Mouse (Mus musculus) c-Kit-negative CD71-positive TER-119-positive erythroid progenitor cells, embryonic 14.5 days (primary cell): Measurements from ENCODE around the gene Zfhx3.

Source experiments
- DNase-seq: peaks from one replicate; pipeline ENCODE4 v3.0.0-alpha.2; 2013; ENCODE audit warnings: low read depth, low spot score

Gene Zfhx3

GRCm38 (mm10) chr8:108537686-108538551 lies 595.5 kb downstream of the Zfhx3 start:
- no peak for DNase-seq

GRCm38 (mm10) chr8:108538929-108539555 lies 596.6 kb downstream of the Zfhx3 start:
- DNase-seq: no peak

GRCm38 (mm10) chr8:108552518-108552917 lies 610.1 kb downstream of the Zfhx3 start:
- DNase-seq: no peak

DNA sequence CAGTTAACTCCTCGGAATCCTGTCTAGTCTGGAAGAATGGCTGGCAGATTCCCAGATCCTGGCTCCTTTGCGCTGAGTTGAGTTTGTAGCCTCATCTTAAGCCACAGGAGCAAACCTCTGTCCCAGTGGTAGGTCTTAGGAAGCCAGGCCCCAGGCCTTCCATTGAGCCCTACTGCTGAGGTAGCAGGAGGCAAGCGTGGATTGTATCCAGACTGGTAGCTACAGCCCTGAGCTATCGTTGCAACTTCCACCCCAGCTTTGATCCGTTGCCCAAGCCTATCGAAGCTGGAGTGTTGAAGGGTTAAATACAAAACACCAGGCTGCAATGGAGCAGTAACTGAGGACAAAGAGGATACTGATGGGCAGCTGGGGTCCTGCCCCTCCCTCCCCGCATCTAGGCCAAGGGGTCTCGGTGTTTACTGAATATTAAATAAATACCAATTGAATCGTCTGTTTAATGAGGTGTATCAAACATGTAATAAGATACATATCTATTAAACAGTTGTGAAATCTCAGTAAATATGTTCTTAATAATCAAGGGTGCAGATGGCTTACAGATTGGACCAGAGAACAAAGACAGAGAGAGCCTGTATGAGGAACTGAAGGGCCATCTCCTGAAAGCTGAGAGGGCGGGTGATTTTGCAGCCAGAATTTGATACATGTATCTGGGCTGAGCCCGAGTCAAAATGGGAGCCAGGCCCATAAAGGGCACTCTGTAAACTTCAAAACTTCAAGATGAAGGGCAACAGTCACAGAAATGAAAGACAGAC lies 611.5 kb downstream of the Zfhx3 start:
- DNase-seq: no peak

- DNase-seq: no peak
These were observed 612.3 kb downstream of the Zfhx3 start for GRCm38 (mm10) chr8:108554578-108555245.

GRCm38 (mm10) chr8:108563420-108563819 lies 621.0 kb downstream of the Zfhx3 start:
- DNase-seq: no peak

GRCm38 (mm10) chr8:108563934-108564564 lies 621.6 kb downstream of the Zfhx3 start:
- no peak for DNase-seq

GRCm38 (mm10) chr8:108566035-108566434 lies 623.6 kb downstream of the Zfhx3 start:
- no peak for DNase-seq

- no peak for DNase-seq
These were observed 631.0 kb downstream of the Zfhx3 start for GRCm38 (mm10) chr8:108573295-108574017.

GRCm38 (mm10) chr8:108574101-108574500 lies 631.7 kb downstream of the Zfhx3 start:
- no peak for DNase-seq

DNA sequence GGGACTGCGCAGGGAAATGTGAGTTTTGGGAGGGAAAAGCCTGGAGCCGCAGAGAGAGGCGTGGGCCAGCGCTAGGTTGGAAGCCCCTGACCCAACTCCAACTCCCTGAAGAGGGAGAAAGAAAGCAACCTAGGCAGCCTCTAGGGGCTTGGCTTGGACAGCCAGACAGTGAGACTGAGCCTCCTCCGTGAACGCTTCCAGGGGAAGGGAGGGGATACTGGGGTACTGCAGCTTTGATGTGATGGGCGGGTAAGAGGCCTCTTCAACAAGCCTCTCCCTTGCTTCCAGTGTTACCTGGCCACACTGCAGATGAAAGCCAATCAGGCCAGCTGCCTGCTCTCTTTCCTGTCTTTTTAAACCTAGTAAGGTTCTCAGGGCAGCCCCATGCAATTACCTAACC lies 635.1 kb downstream of the Zfhx3 start:
- DNase-seq: no peak

DNA sequence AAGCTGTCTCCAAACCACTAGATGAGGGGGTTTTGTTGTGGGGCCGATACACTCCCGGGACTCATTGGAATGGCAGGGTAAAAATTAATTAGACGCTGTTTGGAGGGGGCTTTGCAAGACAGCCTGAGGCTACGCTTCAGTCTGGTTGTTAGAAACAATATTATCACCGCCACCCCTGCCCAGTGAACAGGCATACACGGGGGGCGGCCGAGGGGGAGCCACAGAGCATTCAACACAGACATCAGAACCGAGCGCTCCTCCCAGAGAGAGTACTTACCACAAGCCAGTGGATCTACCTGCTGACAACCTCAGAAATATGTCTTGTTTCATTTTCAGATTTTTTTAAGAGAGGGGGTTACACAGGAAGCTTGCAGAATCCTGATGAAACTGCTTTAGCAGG lies 635.9 kb downstream of the Zfhx3 start:
- DNase-seq: no peak

- no peak for DNase-seq
These were observed 637.4 kb downstream of the Zfhx3 start for GRCm38 (mm10) chr8:108579808-108580207.

GRCm38 (mm10) chr8:108580364-108580763 lies 637.9 kb downstream of the Zfhx3 start:
- DNase-seq: no peak

GRCm38 (mm10) chr8:108581557-108581956 lies 639.1 kb downstream of the Zfhx3 start:
- no peak for DNase-seq

DNA sequence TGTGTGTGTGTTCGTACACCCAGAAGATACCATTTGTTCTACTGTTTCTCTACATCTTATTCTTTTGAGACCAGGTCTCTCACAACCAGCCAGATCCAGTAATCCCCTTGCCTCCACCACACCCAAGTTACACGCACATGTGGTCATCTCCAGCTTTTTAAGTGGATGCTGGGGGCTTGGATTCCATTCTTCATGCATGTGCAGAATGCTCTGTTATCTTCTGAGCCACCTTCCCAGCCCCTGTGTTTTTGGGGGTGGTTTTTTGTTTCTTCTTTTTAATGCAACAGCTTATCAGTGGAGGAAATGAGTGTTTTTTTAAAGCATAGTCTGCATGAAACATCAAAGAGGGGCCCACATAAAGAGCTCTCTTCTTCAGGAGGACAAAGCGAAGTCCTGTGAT lies 639.8 kb downstream of the Zfhx3 start:
- DNase-seq: no peak

DNA sequence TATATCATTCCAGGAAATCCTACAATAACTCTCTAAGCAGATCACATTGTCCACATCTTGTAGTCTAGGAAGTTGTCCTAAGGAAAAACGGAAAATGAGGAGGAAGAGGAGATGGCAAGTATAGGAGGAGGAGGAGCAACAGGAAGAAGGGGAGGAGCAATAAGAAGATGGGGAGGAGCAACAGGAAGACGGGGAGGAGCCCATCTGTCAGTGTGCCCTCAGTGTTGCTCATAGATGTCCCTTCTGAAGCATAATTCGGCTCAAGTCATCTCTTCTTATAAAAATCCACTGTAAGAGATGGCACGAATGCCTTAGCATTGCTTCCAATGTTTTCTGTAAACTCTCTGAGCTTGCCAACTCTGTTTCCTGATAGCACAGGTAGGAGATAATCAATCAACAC lies 640.8 kb downstream of the Zfhx3 start:
- no peak for DNase-seq

DNA sequence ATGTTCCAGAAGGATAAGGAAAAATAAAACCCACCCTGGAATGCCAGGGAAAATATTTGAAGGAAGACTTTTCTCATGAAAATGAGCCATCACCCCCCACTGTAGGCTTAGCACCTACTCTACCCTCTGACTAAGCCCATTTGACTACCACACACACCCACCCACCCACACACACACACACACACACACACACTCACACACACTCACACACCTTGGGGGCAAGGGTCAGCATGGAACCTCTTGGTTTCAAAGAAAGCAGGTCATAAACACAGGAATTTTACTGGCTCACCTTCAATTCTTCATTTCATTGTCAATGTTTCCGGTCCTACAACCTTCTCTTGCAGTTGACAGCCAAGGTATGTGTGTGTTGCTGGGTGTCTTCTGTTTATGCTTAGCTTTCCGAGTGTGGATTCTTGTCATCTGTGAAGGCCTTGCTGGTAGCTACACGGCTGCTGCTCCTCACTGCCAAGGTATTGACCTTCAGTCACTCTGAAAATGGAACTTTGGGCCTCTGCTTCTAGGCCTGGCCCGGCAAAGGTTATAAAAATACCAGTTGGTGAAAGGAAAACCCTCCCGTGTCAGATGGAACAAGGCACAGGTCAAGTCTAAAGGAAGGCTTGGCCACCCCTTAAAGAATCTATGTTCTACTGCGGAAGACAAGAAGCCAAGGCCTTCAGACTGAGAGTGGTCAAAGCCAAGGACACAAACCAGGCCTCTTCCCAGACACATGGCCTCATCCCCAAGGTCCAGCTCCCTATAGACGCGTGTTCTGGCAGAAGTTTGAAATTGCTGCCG lies 641.6 kb downstream of the Zfhx3 start:
- no peak for DNase-seq

DNA sequence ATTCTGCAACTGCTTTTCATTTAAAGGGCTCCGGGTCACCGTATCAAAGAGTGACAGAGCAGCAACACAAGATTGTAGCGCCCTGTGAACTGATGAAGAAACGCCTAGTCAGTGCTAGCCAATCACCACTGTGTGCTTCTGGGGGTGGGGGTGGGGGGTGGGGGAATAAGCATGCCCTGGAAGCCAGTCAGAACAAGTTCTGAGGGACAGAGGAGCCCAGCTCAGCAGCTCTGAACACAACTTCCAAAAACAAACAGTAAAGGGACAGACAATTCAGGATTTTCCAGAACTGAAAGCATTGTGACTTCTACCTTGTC lies 642.2 kb downstream of the Zfhx3 start:
- no peak for DNase-seq

- DNase-seq: no peak
These were observed 648.6 kb downstream of the Zfhx3 start for GRCm38 (mm10) chr8:108591037-108591436.
